Mouse (Mus musculus) limb, embryonic 10.5 days (tissue): ENCODE results near the gene Vps51. TPM values are rescaled to one million over a fixed set of nuclear protein-coding genes. Genes with fewer than 3 reads are reported as not detected.
A peak's percentile ranks its signal among the peaks of the same experiment; 100 is the strongest.

ENCODE experiments used
- DNase-seq: peaks from one replicate; pipeline ENCODE4 v3.0.0-alpha.2; 2017; ENCODE audit warnings: low spot score
- H3K27ac ChIP-seq: fragments of 300-500 bp; sonication (generic); 2 replicates; pipeline ENCODE4 v1.5.1; 2016; ENCODE audit warnings: mild to moderate bottlenecking
- H3K27me3 ChIP-seq: fragments of 300-500 bp; sonication (generic); 2 replicates; pipeline ENCODE4 v1.6.1; 2016; ENCODE audit warnings: low read depth, mild to moderate bottlenecking; ENCODE audit not compliant: poor library complexity, severe bottlenecking
- H3K36me3 ChIP-seq: fragments of 300-500 bp; sonication (generic); 2 replicates; pipeline ENCODE4 v1.6.1; 2016; ENCODE audit warnings: mild to moderate bottlenecking, moderate library complexity
- H3K4me1 ChIP-seq: fragments of 300-500 bp; sonication (generic); 2 replicates; pipeline ENCODE4 v1.6.1; 2016
- H3K4me3 ChIP-seq: fragments of 300-500 bp; sonication (generic); 2 replicates; pipeline ENCODE4 v1.5.1; 2016; ENCODE audit warnings: mild to moderate bottlenecking, moderate library complexity
- H3K9me3 ChIP-seq: fragments of 300-500 bp; sonication (generic); replicated peaks from 2 replicates; pipeline ENCODE4 v1.6.1; 2016; ENCODE audit warnings: mild to moderate bottlenecking
- WGBS: fragments of 180-500 bp; shearing (Covaris S2); methylation state at CpG from one replicate; pipeline ENCODE4 v1.1.7; 2016; 5-methylcytosine and 5-hydroxymethylcytosine counted together
- polyA plus RNA-seq: library from polyadenylated mRNA; unstranded; fragments of >200 nt; fragmentation: Nextera tagmentation; extraction: Ambion mirVana; gene quantifications from 2 replicates; pipeline ENCODE4 v1.2.1, GENCODE M21; 2016

The Vps51 gene
- polyA plus RNA-seq, 1 experiment from 2014 or later, result 75.7 TPM

DNA sequence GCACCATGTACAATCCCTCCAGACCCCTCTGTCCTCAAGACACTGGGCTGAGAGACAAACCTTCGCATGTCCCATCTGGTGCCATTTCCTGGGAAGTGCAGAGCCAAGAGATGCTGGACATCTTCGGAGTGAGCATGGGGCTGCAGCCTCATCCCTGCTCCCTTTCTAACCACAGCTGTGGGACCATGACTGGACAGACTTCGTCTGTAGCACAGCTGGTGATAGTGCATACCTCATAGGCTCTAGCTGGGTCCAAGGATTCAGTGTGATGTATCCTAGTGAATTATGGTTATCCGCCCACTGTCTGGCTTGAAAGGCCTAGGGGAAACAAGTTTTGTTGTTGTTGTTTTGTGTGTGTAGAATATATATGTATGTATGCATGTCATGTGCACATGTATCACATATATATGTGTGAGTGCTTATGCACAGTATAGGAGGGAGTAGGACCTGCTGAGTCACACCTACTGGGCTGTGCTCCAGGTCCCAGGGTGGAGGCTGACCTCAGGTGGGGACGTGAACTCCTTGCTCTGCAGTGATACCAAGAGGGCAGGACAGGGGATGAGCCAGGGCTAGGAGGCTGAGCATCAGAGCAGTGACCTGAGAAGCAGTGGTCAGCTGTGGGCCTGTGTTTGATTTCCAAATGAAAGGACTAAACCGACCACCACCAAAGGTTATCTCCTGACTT is 25.3 kb upstream of the Vps51 start:
- 83% methylated on average over 6 of the region's 6 CpGs for WGBS
- Histone ChIP-seq H3K27ac (no peak overlapping the region), H3K4me1 (peaks cover 20% of the 10 kb centered on the region), H3K27me3 (no peaks in the 10 kb centered on the region), H3K4me3 (no peak overlapping the region), H3K9me3 (no peaks in the 10 kb centered on the region), H3K36me3 (peaks cover 36% of the 10 kb centered on the region)
- no peak for DNase-seq

DNA sequence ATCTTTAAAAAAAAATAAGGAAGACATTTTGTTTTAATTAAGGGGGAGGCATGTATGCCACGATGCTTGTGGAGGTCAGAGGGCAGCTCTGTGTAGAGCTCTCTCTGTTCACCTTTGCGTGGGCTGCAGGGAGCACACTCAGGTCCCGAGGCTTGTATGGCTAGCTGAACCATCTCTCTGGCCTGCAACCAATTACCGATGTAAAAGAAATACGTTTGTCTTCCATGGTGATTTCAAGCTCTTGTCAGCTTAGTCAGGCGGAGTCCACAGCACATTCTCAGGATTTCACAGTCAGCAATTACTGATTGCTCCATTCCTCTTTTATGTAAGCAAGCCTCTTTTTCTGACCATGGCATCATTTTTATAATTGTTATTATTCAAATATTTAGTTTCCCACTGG is 24.2 kb upstream of the Vps51 start:
- Histone ChIP-seq H3K36me3 (peaks cover 42% of the 10 kb centered on the region), H3K9me3 (no peaks in the 10 kb centered on the region), H3K4me3 (no peak overlapping the region), H3K27me3 (no peaks in the 10 kb centered on the region), H3K4me1 (peaks cover 12% of the 10 kb centered on the region), H3K27ac (no peak overlapping the region)
- no peak for DNase-seq
- 29% methylated on average over 6 of the region's 6 CpGs for WGBS

- no peak for DNase-seq
- H3K9me3 ChIP-seq, result no peaks in the 10 kb centered on the region
- no peak overlapping the region for H3K4me3 ChIP-seq
- WGBS, result 89% methylated on average over 3 of the region's 3 CpGs
- no peak overlapping the region for H3K27ac ChIP-seq
- no peaks in the 10 kb centered on the region for H3K27me3 ChIP-seq
- 0 out of 2 replicates have a peak, but pooled peaks cover 4% of the 10 kb centered on the region for H3K4me1 ChIP-seq
- H3K36me3 ChIP-seq, result peaks cover 70% of the 10 kb centered on the region
Observed at GRCm38 (mm10) chr19:6097847-6098246, 20.8 kb upstream of the Vps51 start.

- H3K4me3 ChIP-seq, result no peak within 1 kb of the TSS
- 96% methylated on average over 7 of the region's 7 CpGs for WGBS
- H3K27ac ChIP-seq, result no peak within 1 kb of the TSS
- H3K9me3 ChIP-seq, result no peaks in the 10 kb centered on the region
- no peaks in the 10 kb centered on the region for H3K27me3 ChIP-seq
- no peaks in the 10 kb centered on the region for H3K4me1 ChIP-seq
- H3K36me3 ChIP-seq, result peaks cover 93% of the 10 kb centered on the region
- DNase-seq, result no peak
Observed at GRCm38 (mm10) chr19:6094119-6094518, 17.1 kb upstream of the Vps51 start, which contains the start of gene AC131692.1. TSS of gene AC131692.1 (plus strand) at chr19:6094419.

- no peaks in the 10 kb centered on the region for H3K9me3 ChIP-seq
- H3K27ac ChIP-seq, result no peak overlapping the region
- peaks cover 79% of the 10 kb centered on the region for H3K36me3 ChIP-seq
- H3K4me3 ChIP-seq, result no peak overlapping the region
- WGBS, result 94% methylated on average over 13 of the region's 13 CpGs
- DNase-seq, result no peak
- no peaks in the 10 kb centered on the region for H3K27me3 ChIP-seq
- H3K4me1 ChIP-seq, result peaks cover 13% of the 10 kb centered on the region
Observed at GRCm38 (mm10) chr19:6088841-6089240, 11.8 kb upstream of the Vps51 start.

- Histone ChIP-seq H3K36me3 (peaks cover 76% of the 10 kb centered on the region), H3K4me3 (peak overlapping the region; percentile 74), H3K9me3 (no peaks in the 10 kb centered on the region), H3K4me1 (peaks cover 18% of the 10 kb centered on the region), H3K27me3 (no peaks in the 10 kb centered on the region), H3K27ac (peak overlapping the region; percentile 84)
- DNase-seq, result peak; percentile 72
- 1% methylated on average over 17 of the region's 17 CpGs for WGBS
Observed at GRCm38 (mm10) chr19:6085417-6085879, 8.4 kb upstream of the Vps51 start.

GRCm38 (mm10) chr19:6084478-6085248 is 7.6 kb upstream of the Vps51 start, which contains the start of the genes Zfpl1 and Cdca5:
TSS of gene Zfpl1 (minus strand) at chr19:6084956.
TSS of gene Cdca5 (plus strand) at chr19:6084983.
- peak; percentile 98 for DNase-seq
- Histone ChIP-seq H3K9me3 (no peaks in the 10 kb centered on the region), H3K27me3 (no peaks in the 10 kb centered on the region), H3K27ac (peak within 1 kb of the TSS; percentile 84), H3K36me3 (peaks cover 76% of the 10 kb centered on the region), H3K4me3 (peak within 1 kb of the TSS; percentile 74), H3K4me1 (peaks cover 18% of the 10 kb centered on the region)
- under 1% methylated on average over 58 of the region's 58 CpGs for WGBS

DNA sequence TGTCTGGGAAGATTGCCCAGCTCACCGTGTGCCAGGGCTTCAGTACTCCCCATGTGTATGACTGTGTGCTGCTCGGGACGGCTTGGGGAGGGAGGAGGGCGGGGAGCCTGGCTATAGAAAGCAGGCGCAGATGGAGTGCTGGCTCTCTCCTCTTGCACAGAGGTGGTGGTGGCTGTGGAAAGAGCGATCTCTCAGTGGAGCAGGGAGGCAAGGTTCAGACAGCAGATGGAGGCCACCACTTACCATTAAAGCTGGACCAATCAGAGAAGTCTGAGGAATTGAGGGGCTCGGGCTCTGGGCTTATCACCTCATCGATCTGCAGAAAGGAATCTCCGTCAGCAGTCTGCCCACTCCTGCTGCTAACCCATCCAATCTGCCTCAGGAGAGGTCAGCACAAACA is 5.1 kb upstream of the Vps51 start, which contains the start of gene Gm28374:
Gm28374 (minus strand) TSS at position 101 of the 400 bp plus-strand sequence.
- Histone ChIP-seq H3K4me1 (peaks cover 24% of the 10 kb centered on the region), H3K36me3 (peaks cover 54% of the 10 kb centered on the region), H3K27ac (no peak within 1 kb of the TSS), H3K4me3 (no peak within 1 kb of the TSS; the same call in 1 of the 2 replicates), H3K27me3 (no peaks in the 10 kb centered on the region), H3K9me3 (no peaks in the 10 kb centered on the region)
- WGBS, result 88% methylated on average over 9 of the region's 9 CpGs
- no peak for DNase-seq

DNA sequence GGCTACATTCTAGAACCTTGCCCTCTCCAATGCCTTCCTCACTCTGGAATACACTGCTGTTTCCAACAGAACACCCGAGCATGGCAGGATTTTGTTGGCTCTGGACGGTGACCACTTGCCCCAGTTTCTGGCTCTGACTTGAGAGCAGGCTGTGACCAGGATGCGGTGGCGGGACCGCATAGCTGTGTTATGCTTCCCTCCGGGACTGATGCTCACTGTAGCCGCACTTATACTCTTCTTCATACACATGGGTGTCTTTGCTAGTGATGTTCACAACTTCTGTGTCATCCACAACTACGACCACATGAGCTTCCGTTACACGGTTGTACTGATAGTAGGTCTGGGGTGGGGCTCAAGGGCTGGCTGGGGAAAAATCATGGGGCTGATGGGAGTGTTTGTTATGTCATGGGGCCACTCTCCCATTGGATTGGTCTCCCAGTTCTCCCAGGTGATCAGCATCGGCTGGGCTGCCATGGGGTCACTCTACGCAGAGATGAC is 3.0 kb upstream of the Vps51 start, which contains the start of gene Tmem262:
Tmem262 (plus strand) TSS at position 51 of the 498 bp plus-strand sequence.
- 95% methylated on average over 12 of the region's 12 CpGs for WGBS
- peaks cover 45% of the 10 kb centered on the region for H3K36me3 ChIP-seq
- no peak for DNase-seq
- H3K4me1 ChIP-seq, result peaks cover 24% of the 10 kb centered on the region
- H3K27me3 ChIP-seq, result no peaks in the 10 kb centered on the region
- H3K9me3 ChIP-seq, result no peaks in the 10 kb centered on the region
- H3K4me3 ChIP-seq, result no peak within 1 kb of the TSS
- no peak within 1 kb of the TSS for H3K27ac ChIP-seq

- H3K27me3 ChIP-seq, result no peaks in the 10 kb centered on the region
- peaks cover 13% of the 10 kb centered on the region for H3K4me1 ChIP-seq
- no peak overlapping the region for H3K27ac ChIP-seq
- no peak overlapping the region for H3K4me3 ChIP-seq
- 94% methylated on average over 5 of the region's 5 CpGs for WGBS
- H3K36me3 ChIP-seq, result peaks cover 58% of the 10 kb centered on the region
- no peak for DNase-seq
- H3K9me3 ChIP-seq, result no peaks in the 10 kb centered on the region
Observed at GRCm38 (mm10) chr19:6073889-6074288, 3.1 kb downstream of the Vps51 start.

DNA sequence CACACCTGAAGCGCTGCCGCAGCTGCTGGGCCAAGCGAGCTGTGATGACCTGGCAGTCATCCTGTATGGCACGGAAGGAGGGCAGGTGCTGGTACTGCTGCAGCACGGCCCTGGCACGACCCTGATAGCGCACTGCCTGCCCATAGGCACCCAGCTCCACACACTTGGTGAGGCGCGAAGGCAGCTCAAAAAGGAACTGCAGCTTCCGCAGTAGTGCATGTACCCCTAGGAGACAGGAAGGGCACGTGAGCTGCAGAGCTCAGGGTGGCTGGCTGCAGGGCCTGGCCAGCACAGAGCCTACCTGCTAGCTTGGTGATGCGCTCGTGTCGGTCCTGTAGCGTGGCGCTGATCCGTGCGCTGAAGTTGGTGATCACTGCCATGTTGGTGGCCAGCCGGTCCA is 5.8 kb downstream of the Vps51 start:
- H3K27me3 ChIP-seq, result no peaks in the 10 kb centered on the region
- H3K27ac ChIP-seq, result no peak overlapping the region
- H3K9me3 ChIP-seq, result no peaks in the 10 kb centered on the region
- H3K36me3 ChIP-seq, result peaks cover 63% of the 10 kb centered on the region
- no peak for DNase-seq
- H3K4me3 ChIP-seq, result no peak overlapping the region
- peaks cover 28% of the 10 kb centered on the region for H3K4me1 ChIP-seq
- 92% methylated on average over 19 of the region's 19 CpGs for WGBS

DNA sequence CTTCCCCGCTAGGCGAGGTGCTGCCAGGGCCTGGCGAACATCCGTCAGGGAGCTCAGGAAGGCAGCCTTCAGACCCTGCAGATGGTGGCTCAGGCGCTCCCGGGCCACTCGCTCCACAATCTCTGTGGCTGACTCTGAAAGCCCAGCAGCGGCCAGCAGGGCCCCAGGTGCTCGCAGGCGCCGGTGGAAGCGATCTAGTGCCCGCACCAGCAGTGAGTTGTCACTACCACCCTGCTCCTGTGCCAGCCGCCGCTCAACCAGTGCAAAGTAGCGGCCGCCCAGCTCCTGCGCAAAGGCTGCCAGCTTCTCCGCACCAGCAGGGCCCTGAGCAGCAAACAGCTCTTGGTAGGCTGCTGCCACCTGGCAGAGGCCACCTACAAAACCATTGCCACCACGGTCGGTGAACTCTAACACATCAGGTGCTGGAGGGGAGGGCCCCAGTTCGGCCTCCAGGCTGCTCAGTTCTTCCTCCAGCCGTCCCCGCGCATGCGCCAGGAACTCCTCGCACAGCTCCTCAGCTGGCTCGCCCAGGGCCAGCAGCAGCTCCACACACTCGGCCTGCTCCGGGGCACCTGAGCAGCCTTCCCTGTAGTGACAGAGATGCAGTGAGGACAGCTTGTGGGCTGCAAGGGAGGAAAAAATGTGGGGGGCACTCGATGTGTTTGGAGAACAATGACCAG is 6.3 kb downstream of the Vps51 start:
- H3K36me3 ChIP-seq, result peaks cover 63% of the 10 kb centered on the region
- peaks cover 28% of the 10 kb centered on the region for H3K4me1 ChIP-seq
- WGBS, result 88% methylated on average over 31 of the region's 31 CpGs
- H3K4me3 ChIP-seq, result no peak overlapping the region
- no peak for DNase-seq
- no peaks in the 10 kb centered on the region for H3K9me3 ChIP-seq
- no peaks in the 10 kb centered on the region for H3K27me3 ChIP-seq
- H3K27ac ChIP-seq, result no peak overlapping the region
